Mouse (Mus musculus): ENCODE data around the gene Cmtm5.

DNA sequence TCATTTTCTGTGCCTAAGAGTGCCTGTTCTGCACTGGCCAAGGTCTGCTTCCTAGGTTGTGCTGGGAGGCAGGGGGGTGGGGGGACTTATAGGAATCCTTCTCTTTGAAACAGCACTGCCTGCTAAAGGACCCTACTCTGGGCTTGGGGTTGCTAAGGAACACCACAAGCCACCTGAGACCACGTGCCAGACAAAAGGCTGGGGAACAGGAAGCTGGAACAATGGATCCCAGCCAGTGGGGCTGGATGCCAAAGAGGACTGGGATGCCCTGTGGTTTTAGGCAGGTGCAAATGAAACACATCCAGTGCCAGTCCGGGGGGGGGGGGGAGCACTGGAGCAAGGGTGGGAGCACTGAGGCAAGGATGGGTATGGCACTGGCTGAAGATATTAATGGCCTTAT lies 5.6 kb upstream of the Cmtm5 start:
- TF ChIP-seq POLR2A (IDR thresholded peaks at IDR 0.05; ENCODE audit: insufficient read depth, low read depth, low read length) (no peak), CTCF (IDR thresholded peaks at IDR 0.05; ENCODE audit: insufficient read depth, low read depth, low read length) (no peak)
